Mouse (Mus musculus) embryo, embryonic 11 days (tissue): Measurements from ENCODE around the gene Pld6.
A peak's percentile ranks its signal among the peaks of the same experiment; 100 is the strongest.

ENCODE experiments used
- DNase-seq: peaks from one replicate; pipeline ENCODE4 v3.0.0-alpha.2; 2015

The Pld6 gene

GRCm38 (mm10) chr11:59787199-59787781 lies at the start of gene Pld6:
Gene Pld6 (minus strand): TSS chr11:59787645.
- peak; percentile 87 for DNase-seq

GRCm38 (mm10) chr11:59821625-59822024 lies 34.2 kb upstream of the Pld6 start:
- no peak for DNase-seq

DNA sequence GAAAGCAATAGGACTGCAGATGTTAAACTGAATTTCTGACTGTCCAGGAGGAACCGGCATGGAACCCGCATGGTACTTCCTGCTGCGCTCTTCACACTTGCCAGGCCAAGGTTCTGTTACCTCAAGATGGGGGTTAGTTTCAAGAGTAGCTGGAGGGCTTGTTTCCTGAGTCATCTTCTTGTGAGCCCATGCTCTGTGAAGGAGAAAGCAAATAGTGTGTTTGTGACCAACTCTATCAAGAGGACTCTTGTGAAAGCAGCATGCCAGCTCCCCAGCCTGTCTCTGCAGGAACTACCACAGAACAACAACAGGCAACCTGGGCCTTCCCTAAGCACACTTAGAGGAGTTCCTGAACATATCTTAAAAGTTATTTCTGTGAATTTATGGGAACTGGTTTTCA lies 30.5 kb upstream of the Pld6 start:
- no peak for DNase-seq

GRCm38 (mm10) chr11:59815482-59816065 lies 28.1 kb upstream of the Pld6 start:
- DNase-seq, result no peak

DNA sequence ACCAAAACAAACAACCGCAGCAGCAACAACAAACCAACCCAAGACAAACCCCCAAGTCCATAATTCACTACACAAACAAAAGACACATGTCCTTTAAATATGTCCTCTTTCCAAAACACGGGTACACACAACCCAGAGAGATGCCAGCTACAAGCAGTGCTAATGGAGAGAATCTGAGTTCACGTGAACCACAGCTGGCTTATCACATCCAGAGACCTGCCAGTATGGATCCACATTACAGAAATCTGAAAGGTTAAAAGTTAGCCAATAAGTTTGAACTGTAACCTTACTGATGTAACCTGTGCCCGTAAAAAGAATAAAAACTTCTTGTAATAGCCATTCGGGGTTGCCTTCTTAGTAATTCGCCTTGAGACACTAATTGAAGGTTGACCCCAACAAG lies 27.5 kb upstream of the Pld6 start:
- no peak for DNase-seq

GRCm38 (mm10) chr11:59814311-59814710 lies 26.9 kb upstream of the Pld6 start:
- DNase-seq, result no peak

DNA sequence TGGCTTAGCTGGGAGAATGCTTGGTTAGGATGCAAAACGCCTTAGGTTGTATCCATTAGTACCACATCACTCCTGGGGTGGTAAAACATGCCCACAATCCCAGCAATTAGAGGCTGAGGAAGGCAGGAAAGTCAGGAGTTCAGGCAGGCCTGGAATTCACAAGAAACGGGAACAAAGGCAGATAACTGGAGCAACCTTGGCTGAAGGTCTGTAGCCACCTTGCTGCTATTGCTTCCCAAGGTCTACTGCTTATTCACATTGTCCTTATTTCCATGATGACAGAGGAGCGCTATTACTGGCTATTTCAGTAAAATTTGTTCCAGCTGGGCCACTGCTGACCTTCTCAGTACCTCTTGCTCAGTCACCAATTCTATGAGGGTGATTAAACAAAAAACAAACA lies 25.8 kb upstream of the Pld6 start:
- no peak for DNase-seq

DNA sequence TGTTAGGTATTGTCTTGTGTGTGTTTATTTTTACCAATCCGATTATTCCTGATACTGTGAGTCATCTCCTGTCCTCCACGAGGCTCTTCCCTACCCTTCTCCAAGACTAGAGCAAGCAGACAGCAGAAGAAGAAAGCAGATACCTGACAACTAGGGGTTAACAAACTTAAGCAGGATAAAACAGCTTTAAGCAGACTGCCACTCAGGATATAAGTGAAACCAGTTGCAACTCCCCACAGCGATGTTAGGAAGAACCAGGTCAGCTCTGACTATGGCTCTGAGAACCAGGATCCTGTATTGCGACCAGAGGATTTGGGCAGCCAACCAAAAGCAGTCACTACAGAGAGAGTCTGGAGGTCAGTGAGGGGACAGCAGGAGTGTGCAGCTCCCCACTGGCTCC lies 23.8 kb upstream of the Pld6 start:
- DNase-seq, result no peak

DNA sequence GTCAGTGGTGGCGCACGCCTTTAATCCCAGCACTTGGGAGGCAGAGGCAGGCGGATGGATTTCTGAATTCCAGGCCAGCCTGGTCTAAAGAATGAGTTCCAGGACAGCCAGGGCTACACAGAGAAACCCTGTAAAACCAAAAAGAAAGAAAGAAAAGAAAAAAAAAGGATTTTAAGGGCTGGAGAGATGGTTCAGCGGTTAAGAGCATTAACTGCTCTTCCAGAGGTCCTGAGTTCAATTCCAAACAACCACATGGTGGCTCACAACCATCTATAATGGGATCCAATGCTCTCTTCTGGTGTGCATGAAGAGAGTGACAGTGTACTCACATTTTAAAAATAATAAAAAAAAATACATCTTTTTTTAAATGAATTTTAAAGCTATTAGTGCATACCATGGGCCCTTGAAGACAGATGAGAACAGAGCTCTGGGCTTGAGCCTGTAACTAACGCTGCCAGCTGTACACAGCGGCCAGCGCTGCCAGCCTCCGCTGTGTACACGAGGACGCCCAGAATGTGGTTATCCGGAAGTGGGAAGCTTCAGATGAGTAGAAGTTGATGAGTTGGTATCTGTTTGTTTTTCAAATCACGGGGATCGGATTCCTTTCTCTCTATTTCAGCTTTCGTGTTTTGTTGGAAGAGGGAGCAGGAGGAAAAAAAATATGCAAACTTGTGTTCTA lies 23.2 kb upstream of the Pld6 start:
- DNase-seq, result no peak

GRCm38 (mm10) chr11:59809670-59810474 lies 22.4 kb upstream of the Pld6 start, which contains the start of gene Flcn:
Gene Flcn (minus strand): TSS chr11:59810016.
- peak; percentile 89 for DNase-seq

GRCm38 (mm10) chr11:59809071-59809669 lies 21.7 kb upstream of the Pld6 start:
- peak; percentile 19 for DNase-seq

GRCm38 (mm10) chr11:59808170-59808960 lies 20.9 kb upstream of the Pld6 start:
- DNase-seq, result no peak

DNA sequence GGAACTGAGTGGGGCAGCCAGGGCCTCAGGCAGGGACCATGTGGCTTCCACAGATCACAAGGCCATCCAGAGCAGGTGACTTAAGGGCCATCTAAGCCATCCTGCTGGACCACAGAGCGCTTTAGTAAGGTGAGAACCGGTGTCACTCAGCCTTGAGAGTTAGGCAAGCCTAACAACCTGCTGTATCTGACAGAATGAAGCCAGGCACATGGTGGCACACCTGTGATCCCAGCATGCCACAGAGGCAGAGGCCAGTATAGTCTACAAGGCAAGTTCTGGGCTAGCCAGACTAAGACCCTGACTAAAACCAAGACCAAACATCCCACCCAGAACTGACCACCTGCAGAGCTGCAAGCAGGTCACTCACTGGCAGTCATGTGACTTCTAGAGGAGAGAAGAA lies 18.2 kb upstream of the Pld6 start:
- no peak for DNase-seq

DNA sequence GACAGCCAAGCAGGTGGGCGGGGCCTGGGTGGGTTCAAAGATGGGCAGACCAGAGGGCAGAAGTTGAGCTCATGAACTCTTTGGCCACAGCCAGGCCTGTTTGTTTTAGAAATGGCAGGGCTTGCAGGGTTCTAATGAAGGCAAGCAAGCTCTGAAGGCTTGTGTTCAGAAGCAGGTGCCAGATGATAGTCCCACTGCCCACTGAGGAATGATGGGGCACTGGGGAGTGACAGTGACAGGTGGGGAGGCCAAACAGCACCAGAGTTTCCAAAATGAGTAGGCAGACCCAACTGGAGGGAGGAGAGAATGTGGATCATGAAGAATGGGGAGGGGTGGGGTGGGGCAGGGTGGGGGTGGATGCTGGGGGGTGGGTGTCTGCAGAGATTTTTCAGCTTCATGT lies 17.8 kb upstream of the Pld6 start:
- no peak for DNase-seq

DNA sequence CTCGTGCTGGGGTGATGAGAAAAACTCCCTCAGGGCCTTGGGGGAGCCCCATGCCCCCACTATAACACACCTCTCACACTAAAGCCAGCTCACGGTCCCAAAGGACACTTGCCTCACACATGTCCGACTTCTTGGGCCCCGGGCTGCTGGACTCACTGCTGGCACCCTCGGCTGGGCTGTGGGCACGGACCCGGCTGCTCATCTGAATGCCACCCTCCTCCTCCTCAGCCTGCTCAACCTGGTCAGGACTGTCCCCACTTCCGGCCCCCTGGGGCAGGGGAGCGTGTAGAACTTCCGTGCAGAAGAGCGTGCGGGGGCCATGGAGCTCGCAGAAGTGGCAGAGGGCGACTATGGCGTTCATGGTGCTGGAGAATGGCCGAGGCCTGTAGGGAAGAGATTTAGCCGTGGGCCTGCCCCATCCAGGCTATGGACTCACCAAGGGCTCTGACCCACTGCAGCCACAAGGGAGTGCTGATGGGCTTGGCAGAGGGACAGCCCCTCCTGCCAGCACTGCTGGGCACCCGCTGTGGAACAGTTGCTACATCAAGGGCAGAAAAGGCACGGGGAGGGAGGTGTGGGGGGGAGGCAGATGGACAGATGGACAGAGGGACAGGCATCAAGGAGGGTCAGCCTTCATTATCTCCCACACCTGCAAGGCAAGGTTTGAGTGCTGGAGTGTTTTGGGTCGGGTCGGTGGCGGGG lies 17.1 kb upstream of the Pld6 start:
- no peak for DNase-seq

GRCm38 (mm10) chr11:59803516-59803915 lies 16.1 kb upstream of the Pld6 start:
- no peak for DNase-seq

GRCm38 (mm10) chr11:59801881-59802280 lies 14.4 kb upstream of the Pld6 start:
- no peak for DNase-seq

GRCm38 (mm10) chr11:59800412-59800811 lies 13.0 kb upstream of the Pld6 start:
- DNase-seq, result no peak

DNA sequence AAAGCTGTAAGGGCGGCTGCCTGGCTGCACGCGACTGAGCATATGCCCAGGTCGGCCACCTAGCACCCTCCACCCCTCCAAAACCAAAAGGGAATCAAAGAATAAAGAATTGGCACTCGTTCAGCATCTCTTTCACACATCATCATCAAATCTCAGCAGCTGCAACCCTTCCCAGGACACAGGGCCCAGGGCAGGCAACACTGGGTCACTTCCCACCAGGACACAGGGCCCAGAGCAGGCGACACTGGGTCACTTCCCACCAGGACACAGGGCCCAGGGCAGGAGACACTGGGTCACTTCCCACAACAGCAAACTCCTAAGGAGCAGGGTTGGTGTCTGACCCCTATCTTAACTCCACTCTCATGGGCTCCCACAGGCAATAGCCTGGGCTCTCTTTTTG lies 5.9 kb upstream of the Pld6 start:
- DNase-seq, result no peak

DNA sequence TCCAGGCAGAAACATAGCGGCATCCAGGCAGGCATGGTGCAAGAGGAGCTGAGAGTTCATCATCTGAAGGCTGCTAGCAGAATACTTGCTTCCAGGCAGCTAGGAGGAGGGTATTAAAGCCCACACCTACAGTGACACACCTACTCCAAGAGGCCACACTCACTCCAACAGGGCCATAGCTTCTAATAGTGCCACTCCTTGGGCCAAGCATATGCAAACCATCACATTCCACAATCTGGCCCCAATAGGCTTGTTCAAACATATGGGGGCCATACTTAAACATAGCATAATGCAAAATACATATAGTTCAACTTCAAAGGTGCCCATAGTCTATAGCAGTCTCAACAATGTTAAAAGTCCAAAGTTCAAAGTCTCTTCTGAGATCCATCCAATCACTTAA lies 1.9 kb upstream of the Pld6 start:
- no peak for DNase-seq

DNA sequence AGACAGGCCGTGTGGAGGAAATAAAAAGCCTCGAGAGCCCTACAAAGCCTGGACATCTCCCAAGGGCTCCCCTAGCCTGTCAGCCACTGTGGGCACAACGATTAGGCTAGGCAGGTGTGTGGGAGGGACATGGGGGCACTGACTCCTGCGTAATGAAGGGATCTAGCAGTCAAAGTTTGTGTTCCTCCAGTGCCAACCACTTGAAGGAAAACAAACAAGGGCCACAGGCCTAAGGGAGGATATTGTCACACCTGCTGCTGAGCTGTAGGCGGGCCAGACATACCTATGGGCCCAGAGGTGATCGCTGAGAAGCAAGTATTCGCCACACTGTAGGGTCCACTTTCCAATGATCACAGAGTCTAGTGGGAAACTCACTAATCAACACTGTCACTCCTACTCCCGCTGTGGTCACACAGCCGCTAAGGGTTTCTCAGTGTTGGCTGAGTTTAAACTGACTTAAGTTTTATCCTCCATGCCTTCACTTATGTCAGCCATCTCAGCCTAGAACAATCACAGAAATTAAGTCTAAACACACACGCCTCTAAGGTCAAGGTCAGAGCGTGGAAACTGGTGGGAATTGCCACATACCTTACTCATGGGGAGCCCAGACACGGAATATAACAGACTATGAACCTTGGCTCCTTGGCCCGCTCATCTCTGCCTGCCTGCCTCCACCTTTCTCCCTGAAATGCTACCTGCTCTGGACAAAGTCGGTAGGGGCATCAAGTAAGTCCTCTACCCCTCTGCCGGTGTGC lies 824 bp downstream of the Pld6 start:
- DNase-seq, result no peak
